ENCODE assay signal across 9 mouse cellular contexts in the genomic region with DNA sequence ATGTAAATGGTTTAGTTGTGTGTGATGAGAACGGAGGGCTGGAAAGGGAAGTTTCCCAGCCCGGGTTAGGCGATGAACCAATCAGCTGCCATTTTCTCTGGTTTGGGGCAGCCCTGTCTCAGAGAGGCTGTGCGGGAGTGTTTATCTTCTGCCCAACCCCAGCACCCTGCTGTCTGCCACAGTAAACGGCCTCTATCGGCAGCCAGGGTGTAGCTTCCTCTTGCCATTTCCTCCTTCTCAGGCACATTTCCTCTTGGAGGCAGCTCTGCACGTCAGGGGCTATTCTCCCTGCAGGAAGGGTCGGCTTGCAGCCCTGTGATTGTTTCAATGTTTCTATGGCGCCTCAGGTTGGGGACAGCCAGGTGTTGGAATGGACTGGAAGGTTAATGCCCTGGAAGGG. TPM values are rescaled to one million over a fixed set of nuclear protein-coding genes. Genes with fewer than 3 reads are reported as not detected.
DNase-seq lines count a peak whose midpoint lies in the region; ATAC-seq and TF ChIP-seq lines count a peak whose summit lies in the region.
"Had no signal": no experiment of that assay in that cellular context is flagged by ENCODE, and none has a peak within 500 bp of the region (broad histone marks: within the 10 kb centered on the region; RNA-seq: fewer than 3 reads in every experiment).

No protein-coding gene starts in this region.

- no peaks in the 10 kb centered on the region for H3K36me3 ChIP-seq in ES-E14 (ENCODE audit: control insufficient read depth, insufficient read depth, low read length, poor library complexity, severe bottlenecking)
- H3K36me3 ChIP-seq in heart, embryonic 11.5 days (ENCODE audit: control insufficient read depth, insufficient read depth, low read length) = 0 out of 2 replicates have a peak, but pooled peaks cover 2% of the 10 kb centered on the region
- no peaks in the 10 kb centered on the region for H3K36me3 ChIP-seq in forebrain, embryonic 12.5 days (replicated peaks)

- peak; percentile 22; the same call in 1 of the 2 replicates for ATAC-seq in heart, embryonic 11.5 days (replicated peaks; ENCODE audit: insufficient number of reproducible peaks, low FRiP score, low TSS enrichment)
- ATAC-seq in forebrain, embryonic 12.5 days (ENCODE audit: low FRiP score) = no peak

- H3K27me3 ChIP-seq in heart, embryonic 11.5 days (ENCODE audit: control insufficient read depth, insufficient read depth, low read length) = no peaks in the 10 kb centered on the region
- H3K27me3 ChIP-seq in forebrain, embryonic 12.5 days = no peaks in the 10 kb centered on the region

- peaks cover 0 to 2% of the 10 kb centered on the region in 2 experiments; a peak in 2 of 4 replicates for H3K4me1 ChIP-seq in ES-E14 (ENCODE audit: control insufficient read depth in 2 of 2, insufficient read depth in 2 of 2, low read length in 2 of 2, poor library complexity in 1 of 2)
- H3K4me1 ChIP-seq in heart, embryonic 11.5 days (ENCODE audit: control insufficient read depth, insufficient read depth, low read length) = no peaks in the 10 kb centered on the region
- H3K4me1 ChIP-seq in forebrain, embryonic 12.5 days = no peaks in the 10 kb centered on the region

- WGBS in heart, embryonic 11.5 days (ENCODE audit: insufficient replicate concordance) = 45% methylated on average over 9 of the region's 9 CpGs
- 69% methylated on average over 9 of the region's 9 CpGs for WGBS in forebrain, embryonic 12.5 days

- H3K4me2 ChIP-seq in heart, embryonic 11.5 days = no peak overlapping the region
- no peak overlapping the region for H3K4me2 ChIP-seq in forebrain, embryonic 12.5 days

- H3K9ac ChIP-seq in ES-E14 (ENCODE audit: insufficient read depth, low read depth, low read length, poor library complexity, severe bottlenecking) = no peak overlapping the region
- H3K9ac ChIP-seq in heart, embryonic 11.5 days (ENCODE audit: low read depth, low read length) = no peak overlapping the region
- no peak overlapping the region for H3K9ac ChIP-seq in forebrain, embryonic 12.5 days

- DNase-seq in 416B (ENCODE audit: low read depth) (peak; percentile 72), ES-E14 (ENCODE audit: low read depth, low spot score) (no peak)
- peak; percentile 34 to 67 for DNase-seq in kidney, postnatal 4 days
- DNase-seq in spleen, adult 12 weeks (ENCODE audit: low spot score) = peak; percentile 26
- DNase-seq in frontal cortex, postnatal 10 days (ENCODE audit: low spot score in 2 of 2) = no peak
- no peak for DNase-seq in cerebellum, adult 9-10 months

- H3K4me3 ChIP-seq in ES-E14 (ENCODE audit: insufficient read depth in 1 of 2, low read depth in 1 of 2, low read length in 2 of 2, poor library complexity in 1 of 2, severe bottlenecking in 1 of 2) = 0 out of 4 replicates have a peak overlapping the region, but pooled peaks of 1 of the 2 experiments have one; percentile 10
- no peak overlapping the region for H3K4me3 ChIP-seq in heart, embryonic 11.5 days (ENCODE audit: low read depth, low read length)
- no peak overlapping the region for H3K4me3 ChIP-seq in forebrain, embryonic 12.5 days (replicated peaks)
- H3K4me3 ChIP-seq: myocyte had no signal

- no peaks in the 10 kb centered on the region for H3K9me3 ChIP-seq in ES-E14 (ENCODE audit: control insufficient read depth, insufficient read depth, low read depth, low read length)
- no peaks in the 10 kb centered on the region for H3K9me3 ChIP-seq in heart, embryonic 11.5 days (replicated peaks; ENCODE audit: control insufficient read depth, low read length)
- H3K9me3 ChIP-seq in forebrain, embryonic 12.5 days = no peaks in the 10 kb centered on the region

- in situ Hi-C loops in ES-E14 (cut with MboI; ENCODE audit: low sequenced_read_pairs in 2 of 2, unreplicated experiment in 2 of 2) = no loop called here

- peak overlapping the region; percentile 46; the same call in 1 of the 2 replicates for H3K27ac ChIP-seq in ES-E14 (ENCODE audit: insufficient read depth, low read depth, low read length, poor library complexity, severe bottlenecking)
- H3K27ac ChIP-seq in heart, embryonic 11.5 days (ENCODE audit: low read depth, low read length) = no peak overlapping the region
- no peak overlapping the region for H3K27ac ChIP-seq in forebrain, embryonic 12.5 days

TF ChIP-seq in ES-E14, 5 proteins besides CTCF, POLR2A, EP300 and RAD21:
- TF ChIP-seq ZC3H11A (IDR thresholded peaks at IDR 0.05; ENCODE audit: borderline replicate concordance, low read depth, low read length) (no peak), CHD2 (IDR thresholded peaks at IDR 0.05; ENCODE audit: low read depth, low read length) (no peak), HCFC1 (IDR thresholded peaks at IDR 0.05; ENCODE audit: borderline replicate concordance, insufficient read depth, low read length) (no peak), ZNF384 (IDR thresholded peaks at IDR 0.05; ENCODE audit: low read depth, low read length) (no peak), MAFK (IDR thresholded peaks at IDR 0.05; ENCODE audit: insufficient read depth, low read depth, low read length) (no peak)

RNA-seq across cellular contexts. Expression of a gene that starts 12.0 kb away (rescaled TPM):
- 2.0 and 2.6 TPM in 2 replicates for total RNA-seq in ES-E14 (2012; rRNA removed)
- polyA plus RNA-seq in heart, embryonic 11.5 days (2014; fragmentation: Nextera tagmentation; extraction: Ambion mirVana) = 6.7 and 6.9 TPM in 2 replicates
- 1.7 and 1.8 TPM in 2 replicates for polyA plus RNA-seq in forebrain, embryonic 12.5 days (2016; fragmentation: Nextera tagmentation; extraction: Ambion mirVana)
- polyA plus RNA-seq: myocyte had no signal

Comparison
In these comparisons a context has a peak if more than half of its experiments do, and no peak if none do; other contexts are left out.
1. DNase-seq: peak in 416B (single experiment), kidney, postnatal 4 days (2 of 2) and spleen, adult 12 weeks (single experiment); none in ES-E14 (single experiment), frontal cortex, postnatal 10 days (0 of 2) and cerebellum, adult 9-10 months (single experiment).